Mouse (Mus musculus) thymus, postnatal 36 days (tissue): ENCODE data around the gene Eppin.

ENCODE experiments used
- DNase-seq, 2 experiments: peaks; one replicate each; pipeline ENCODE4 v3.0.0; 2022; ENCODE audit warnings: mixed read lengths in 2 of 2

The Eppin gene

DNA sequence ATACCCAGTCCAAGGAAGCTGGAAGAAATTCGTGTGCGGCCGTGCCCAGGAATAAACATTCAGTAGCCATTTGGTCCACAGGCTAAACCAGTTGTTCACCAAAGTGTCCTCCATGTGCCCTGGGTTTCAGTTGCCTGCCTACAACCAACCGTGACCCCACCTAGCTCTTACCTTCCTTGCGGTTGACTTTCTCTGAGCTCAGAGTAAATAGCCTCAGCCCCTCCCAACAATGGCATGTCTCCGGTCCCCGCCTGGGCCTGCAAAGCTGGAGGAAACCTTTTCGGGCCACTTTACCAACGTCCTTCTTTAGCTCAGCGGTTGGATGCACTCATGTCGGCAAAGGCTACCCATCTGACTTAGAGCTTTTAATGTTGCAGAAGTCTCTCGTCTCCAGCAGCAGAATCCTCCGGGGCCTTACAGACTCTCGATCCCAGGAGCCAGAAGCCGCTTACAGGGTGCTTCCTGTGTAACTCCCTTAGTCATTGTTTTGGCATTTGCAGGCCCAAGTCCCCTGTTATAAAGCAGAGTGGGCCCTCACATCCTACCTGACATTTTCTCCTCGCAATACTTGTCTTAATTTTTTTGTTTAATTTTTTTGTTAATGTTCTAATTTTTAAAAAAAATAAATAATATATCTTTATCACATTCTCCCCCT, 34.3 kb downstream of the Eppin start:
- DNase-seq: no peak

DNA sequence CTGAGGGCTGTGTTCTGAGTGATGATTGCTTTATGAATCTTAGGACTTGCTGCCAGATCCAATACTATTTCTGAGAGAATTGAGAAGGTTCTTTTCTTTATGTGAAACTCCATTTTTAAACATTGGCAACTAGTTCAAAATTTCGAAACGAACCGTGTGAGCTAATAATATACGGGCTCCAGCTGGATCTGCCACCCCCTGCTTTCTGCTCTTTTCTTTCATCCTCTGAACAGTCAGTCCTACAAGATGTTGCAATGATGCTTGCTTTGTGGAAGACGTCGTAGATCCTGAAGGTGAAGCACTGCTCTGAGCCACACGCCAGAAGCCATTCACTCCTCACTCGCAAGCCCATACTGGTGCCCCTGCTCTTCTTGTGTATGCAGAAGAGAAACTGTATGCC, 35.0 kb downstream of the Eppin start:
- DNase-seq: no peak

DNA sequence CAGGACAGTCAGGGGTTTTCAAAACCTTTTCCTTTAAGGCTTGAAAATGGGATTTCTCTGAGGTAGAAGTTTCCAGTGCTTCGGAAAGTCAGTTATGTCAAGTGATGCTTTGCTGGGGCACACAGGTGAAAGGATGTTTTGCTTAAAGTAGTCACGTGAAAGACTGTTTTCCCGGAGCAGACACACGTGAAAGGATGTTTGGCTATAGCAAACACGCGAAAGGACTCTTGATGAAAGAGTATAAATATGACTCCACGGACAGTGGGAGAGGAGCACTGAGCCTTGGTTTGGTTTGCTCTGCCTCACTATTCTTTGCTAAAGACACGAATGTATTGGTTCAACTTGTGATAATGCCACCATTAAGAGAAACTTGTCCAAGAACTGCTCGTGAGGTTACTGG, 41.9 kb downstream of the Eppin start:
- no peak for DNase-seq

- DNase-seq: no peak
Observed at GRCm38 (mm10) chr2:164550895-164551269, 42.5 kb downstream of the Eppin start.

GRCm38 (mm10) chr2:164549963-164550894, 43.2 kb downstream of the Eppin start:
- DNase-seq: no peak

DNA sequence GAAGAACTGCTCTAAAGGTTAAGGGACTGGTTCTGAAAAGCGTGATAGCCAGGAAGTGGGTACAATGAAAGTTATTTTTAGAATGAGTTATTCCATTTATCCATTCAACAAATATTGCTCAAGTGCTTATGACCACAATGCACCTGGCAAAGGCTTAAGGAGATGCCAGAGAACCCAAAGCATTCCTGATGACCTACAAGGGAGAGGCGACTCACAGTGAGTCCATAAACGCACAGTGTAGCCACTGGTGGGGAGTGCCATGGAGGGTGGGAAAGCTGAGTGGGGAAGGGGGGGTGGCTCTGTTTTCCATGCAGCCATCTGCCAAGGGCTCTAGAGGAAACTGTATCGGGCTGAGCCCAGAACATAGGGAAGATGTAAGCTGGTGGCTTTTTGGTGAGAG, 44.1 kb downstream of the Eppin start:
- DNase-seq: no peak

GRCm38 (mm10) chr2:164544454-164545097, 48.8 kb downstream of the Eppin start:
- no peak for DNase-seq

GRCm38 (mm10) chr2:164543745-164544144, 49.6 kb downstream of the Eppin start:
- DNase-seq: no peak

- no peak for DNase-seq
Observed at GRCm38 (mm10) chr2:164542598-164542997, 50.8 kb downstream of the Eppin start.

DNA sequence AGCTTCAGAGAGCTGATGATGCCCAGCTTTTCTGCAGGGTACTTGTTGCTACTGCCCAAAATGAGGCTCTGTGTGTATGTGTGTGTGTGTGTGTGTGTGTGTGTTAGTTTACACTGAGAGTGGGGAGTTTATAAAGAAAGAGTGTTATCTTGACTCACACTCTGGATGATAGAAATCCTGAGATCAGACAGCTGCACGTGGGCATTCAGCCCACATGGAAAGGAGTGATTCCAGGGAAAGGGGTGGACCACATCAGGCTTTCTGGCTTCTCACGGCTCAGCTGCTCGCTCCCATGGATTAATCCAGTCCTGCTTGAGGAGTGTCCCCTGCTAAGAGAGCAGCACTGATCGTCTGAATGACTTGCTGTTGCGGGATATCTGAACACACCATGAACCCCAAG, 51.3 kb downstream of the Eppin start:
- no peak for DNase-seq

- no peak for DNase-seq
Observed at GRCm38 (mm10) chr2:164540652-164541427, 52.6 kb downstream of the Eppin start.
